Mouse (Mus musculus) testis, adult 2 months (tissue): ENCODE results near the gene Lonp2.

ENCODE experiments used
- CTCF ChIP-seq: fragments of 200-500 bp; IDR thresholded peaks from 2 replicates; pipeline ENCODE4 v1.5.1; 2012; ENCODE audit warnings: low read depth, mild to moderate bottlenecking, inconsistent platforms, low read length, moderate library complexity; ENCODE audit not compliant: control insufficient read depth, insufficient read depth, insufficient replicate concordance
- POLR2A ChIP-seq: fragments of 200-500 bp; IDR thresholded peaks from 2 replicates; pipeline ENCODE4 v1.6.1; 2012; ENCODE audit warnings: low read depth, mild to moderate bottlenecking, inconsistent platforms, low read length, moderate library complexity; ENCODE audit not compliant: control insufficient read depth

GRCm38 (mm10) chr8:86712594-86712993, 88.8 kb downstream of the Lonp2 start:
- TF ChIP-seq CTCF (no peak), POLR2A (no peak)
